Mouse (Mus musculus): ENCODE data around the gene Tead3. TPM values are rescaled to one million over a fixed set of nuclear protein-coding genes. Genes with fewer than 3 reads are reported as not detected.

The Tead3 gene
- polyA plus RNA-seq, 1 experiment from 2014 or later = 1.9 TPM

Other genes with a start within 250 kb of the Tead3 start
- gene Scube3, start 208.7 kb downstream of the Tead3 start, polyA plus RNA-seq (2016; fragmentation: Nextera tagmentation; extraction: Ambion mirVana) = 0.91 and 1.2 TPM in 2 replicates
- 11.1 TPM in 2 replicates for gene Zfp523, start 173.7 kb downstream of the Tead3 start, polyA plus RNA-seq (2016; fragmentation: Nextera tagmentation; extraction: Ambion mirVana)
- gene Def6, start 143.0 kb downstream of the Tead3 start, polyA plus RNA-seq (2016; fragmentation: Nextera tagmentation; extraction: Ambion mirVana) = 21.6 and 25.2 TPM in 2 replicates
- 2.0 and 2.1 TPM in 2 replicates for gene Ppard, start 118.1 kb downstream of the Tead3 start, polyA plus RNA-seq (2016; fragmentation: Nextera tagmentation; extraction: Ambion mirVana)
- gene Fance, start 37.3 kb downstream of the Tead3 start, polyA plus RNA-seq (2016; fragmentation: Nextera tagmentation; extraction: Ambion mirVana) = 18.8 and 22.1 TPM in 2 replicates
- gene Rpl10a, start 22.3 kb downstream of the Tead3 start, polyA plus RNA-seq (2016; fragmentation: Nextera tagmentation; extraction: Ambion mirVana) = 472 and 487 TPM in 2 replicates
- 1.4 and 1.6 TPM in 2 replicates for gene Tulp1, start 14.4 kb upstream of the Tead3 start, polyA plus RNA-seq (2016; fragmentation: Nextera tagmentation; extraction: Ambion mirVana)
- gene Fkbp5, start 166.7 kb upstream of the Tead3 start, polyA plus RNA-seq (2016; fragmentation: Nextera tagmentation; extraction: Ambion mirVana) = 16.6 and 17.0 TPM in 2 replicates
- not detected in 2 replicates for gene Armc12, start 180.0 kb upstream of the Tead3 start, polyA plus RNA-seq (2016; fragmentation: Nextera tagmentation; extraction: Ambion mirVana)
- gene Clpsl2, start 198.6 kb upstream of the Tead3 start, polyA plus RNA-seq (2016; fragmentation: Nextera tagmentation; extraction: Ambion mirVana) = not detected in 2 replicates
- gene Clps, start 209.9 kb upstream of the Tead3 start, polyA plus RNA-seq (2016; fragmentation: Nextera tagmentation; extraction: Ambion mirVana) = 2.3 and 3.6 TPM in 2 replicates
- 0.16 and 0.32 TPM in 2 replicates for gene Lhfpl5, start 224.8 kb upstream of the Tead3 start, polyA plus RNA-seq (2016; fragmentation: Nextera tagmentation; extraction: Ambion mirVana)